Mouse (Mus musculus): Measurements from ENCODE around the gene Amigo2.
"Not testable (repeated sequence)": the region's sequence is repeated elsewhere in the genome, so short reads cannot be mapped to it uniquely, and the experiment has no call there.

The Amigo2 gene

DNA sequence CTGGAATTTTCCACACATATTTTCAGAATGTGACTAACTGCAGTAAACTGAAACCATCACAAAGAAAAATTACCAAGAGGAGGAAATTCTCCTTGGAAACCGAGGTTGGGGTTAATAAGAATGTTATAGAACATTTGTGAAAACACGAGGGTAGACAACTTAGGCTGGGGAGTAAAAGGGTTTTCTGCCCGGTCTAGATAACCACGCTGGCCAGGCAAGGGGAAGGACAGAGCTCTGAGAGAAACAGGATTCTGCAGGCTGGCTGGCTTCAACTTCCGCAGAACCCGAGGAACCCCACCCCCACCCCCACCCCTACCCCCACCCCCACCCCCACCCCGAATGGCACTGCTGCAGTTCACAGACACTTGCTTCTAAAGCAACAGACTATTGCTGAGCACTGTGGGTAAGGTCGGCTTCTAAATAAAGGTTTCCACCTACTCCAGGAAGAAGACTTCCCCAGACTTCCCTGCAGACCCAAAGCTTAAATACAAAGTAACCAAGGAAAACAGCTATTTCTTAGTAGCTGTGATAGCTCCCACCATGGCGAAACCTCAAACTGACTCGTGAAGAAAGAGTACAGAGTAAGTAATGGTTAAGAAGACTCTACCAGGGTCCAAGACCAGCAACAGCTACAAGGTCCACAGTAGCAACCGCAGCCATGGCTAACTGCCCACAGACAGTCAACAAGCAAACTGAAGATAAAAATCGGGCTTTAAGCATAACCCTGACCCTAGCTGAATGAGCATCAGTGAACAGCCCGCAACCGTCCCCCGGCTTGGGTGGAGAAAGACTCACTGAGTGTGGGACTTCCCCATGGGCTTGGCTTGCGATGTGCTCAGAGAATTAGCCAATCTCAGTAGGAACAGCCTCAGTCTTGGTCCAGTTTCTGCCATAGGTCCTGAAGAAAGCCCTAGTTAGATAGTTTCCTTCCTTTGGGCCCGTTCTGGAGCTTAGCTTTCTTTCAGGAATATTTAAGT, 34.3 kb downstream of the Amigo2 start:
- no peak for DNase-seq

DNA sequence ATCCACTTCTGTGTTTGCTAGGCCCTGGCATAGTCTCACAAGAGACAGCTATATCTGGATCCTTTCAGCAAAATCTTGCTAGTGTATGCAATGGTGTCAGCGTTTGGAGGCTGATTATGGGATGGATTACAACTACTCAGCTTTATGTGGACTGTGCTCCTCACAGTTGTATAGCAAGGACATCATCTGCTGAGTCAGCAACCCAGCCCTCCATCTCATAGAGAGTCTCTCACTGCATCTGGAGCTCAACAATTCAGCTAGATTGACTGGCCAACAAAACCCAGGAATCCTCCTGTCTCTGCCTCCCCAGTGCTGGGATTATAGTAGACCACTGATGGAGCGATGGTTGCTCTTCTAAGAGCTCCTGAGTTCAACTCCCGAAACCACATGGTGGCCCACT, 37.3 kb downstream of the Amigo2 start:
- DNase-seq: not testable (repeated sequence)

GRCm38 (mm10) chr15:97206506-97206905, 40.6 kb downstream of the Amigo2 start:
- DNase-seq: no peak

DNA sequence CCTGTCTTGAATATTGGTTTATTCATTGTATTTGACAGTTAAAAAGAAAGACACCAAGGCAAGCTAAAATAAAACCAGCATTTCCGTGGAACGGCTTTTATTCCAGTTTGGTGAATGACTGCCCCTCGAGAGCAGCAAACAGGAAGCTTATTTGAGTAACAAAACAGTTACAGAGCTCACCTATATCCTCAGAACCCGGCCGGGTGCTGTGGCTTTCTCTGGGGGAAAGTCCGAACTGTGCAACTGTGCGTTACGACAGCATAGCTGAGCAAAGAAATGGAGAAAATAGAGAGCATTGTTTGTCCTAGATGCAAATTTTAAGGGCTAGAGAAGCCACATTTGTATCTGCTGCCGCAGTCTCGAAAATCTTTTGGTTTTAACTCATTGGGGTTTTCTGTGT, 41.3 kb downstream of the Amigo2 start:
- DNase-seq: no peak

- no peak for DNase-seq
Measured at GRCm38 (mm10) chr15:97204889-97205288, 42.2 kb downstream of the Amigo2 start.

- no peak for DNase-seq
Measured at GRCm38 (mm10) chr15:97196644-97197043, 50.4 kb downstream of the Amigo2 start.

- no peak for DNase-seq
Measured at GRCm38 (mm10) chr15:97195628-97196027, 51.5 kb downstream of the Amigo2 start.

Data from spleen, adult 18-20 months (tissue).